Mouse (Mus musculus): ENCODE data around the gene Upb1. TPM values are rescaled to one million over a fixed set of nuclear protein-coding genes. Genes with fewer than 3 reads are reported as not detected.

Gene Upb1
- total and polyA plus RNA-seq, 3 experiments, result 1.3 to 2.0 (median 1.6) TPM

- TF ChIP-seq CHD2 (IDR thresholded peaks at IDR 0.05; ENCODE audit: low read length), result peak; percentile 59; the same call in 1 of the 2 replicates
- peak; percentile 78 for TF ChIP-seq MAZ (IDR thresholded peaks at IDR 0.05; ENCODE audit: low read depth, low read length)
- peak; percentile 85 for TF ChIP-seq ETS1 (conservative IDR thresholded peaks at IDR 0.05; ENCODE audit: low read depth, low read length)
- TF ChIP-seq TBP (conservative IDR thresholded peaks at IDR 0.05; ENCODE audit: low read depth, low read length), result peak; percentile 74; the same call in 1 of the 2 replicates
- TF ChIP-seq JUND (conservative IDR thresholded peaks at IDR 0.05; ENCODE audit: low read depth, low read length), result no peak
- TF ChIP-seq NELFE (IDR thresholded peaks at IDR 0.05; ENCODE audit: low read depth, low read length), result peak; percentile 62; the same call in 1 of the 2 replicates
These were observed 45.7 kb downstream of the Upb1 start (continued) for GRCm38 (mm10) chr10:75446501-75447083.

- H3K79me2 ChIP-seq (replicated peaks; ENCODE audit: control insufficient read depth, extremely low read depth, insufficient read depth, poor library complexity, severe bottlenecking), result no peaks in the 10 kb centered on the region
- peak overlapping the region; percentile 74 for H3K4me2 ChIP-seq (ENCODE audit: insufficient read depth, low read depth, poor library complexity, severe bottlenecking)
- no peak for DNase-seq (ENCODE audit: extremely low read depth)
- no peaks in the 10 kb centered on the region for H3K36me3 ChIP-seq (replicated peaks in 1 of 2; ENCODE audit: control insufficient read depth in 1 of 2, insufficient read depth in 1 of 2, low read length in 1 of 2)
- peak overlapping the region; percentile 3; the same call in 1 of the 2 replicates for H3K9ac ChIP-seq (ENCODE audit: insufficient read depth, low read depth)
- H3K27me3 ChIP-seq (replicated peaks), result no peaks in the 10 kb centered on the region
- TF ChIP-seq MEF2A (IDR thresholded peaks at IDR 0.05; ENCODE audit: borderline replicate concordance, low read depth, low read length) (no peak), IRF4 (IDR thresholded peaks at IDR 0.05; ENCODE audit: low read depth, low read length) (0 out of 2 replicates have a peak, but pooled peaks have one; percentile 13), TCF12 (IDR thresholded peaks at IDR 0.05; ENCODE audit: low read depth, low read length) (0 out of 2 replicates have a peak, but pooled peaks have one; percentile 21), MXI1 (IDR thresholded peaks at IDR 0.05; ENCODE audit: low read depth, low read length) (0 out of 2 replicates have a peak, but pooled peaks have one; percentile 4)
- no peaks in the 10 kb centered on the region for H3K9me3 ChIP-seq (replicated peaks; ENCODE audit: low read length)
- H3K4me3 ChIP-seq (replicated peaks in 1 of 3; ENCODE audit: low read depth in 2 of 3, low read length in 2 of 3, poor library complexity in 1 of 3), result peak overlapping the region in 1 of 3 experiments; percentile 38
- in situ Hi-C loops (cut with MboI; ENCODE audit: low pct_ligation_motif_present, low pct_unique_long_range_greater_than_20kb, low sequenced_read_pairs) (loop anchor here (5.0 to 10.0 kb wide), 2 partner anchors 35 to 57 kb away; no protein-coding TSS in a partner anchor), dilution Hi-C loops (cut with MboI; ENCODE audit: extremely low pct_ligation_motif_present, extremely low pct_unique_long_range_greater_than_20kb, low sequenced_read_pairs) (no loop called here)
- peaks cover 20 to 52% of the 10 kb centered on the region in 2 experiments for H3K4me1 ChIP-seq (ENCODE audit: control insufficient read depth in 1 of 2, insufficient read depth in 2 of 2)
- no peak overlapping the region; the same call in 1 of the 2 replicates for H3K27ac ChIP-seq (ENCODE audit: insufficient read depth, low read depth)
These were observed 46.6 kb downstream of the Upb1 start for GRCm38 (mm10) chr10:75447489-75447888.

DNA sequence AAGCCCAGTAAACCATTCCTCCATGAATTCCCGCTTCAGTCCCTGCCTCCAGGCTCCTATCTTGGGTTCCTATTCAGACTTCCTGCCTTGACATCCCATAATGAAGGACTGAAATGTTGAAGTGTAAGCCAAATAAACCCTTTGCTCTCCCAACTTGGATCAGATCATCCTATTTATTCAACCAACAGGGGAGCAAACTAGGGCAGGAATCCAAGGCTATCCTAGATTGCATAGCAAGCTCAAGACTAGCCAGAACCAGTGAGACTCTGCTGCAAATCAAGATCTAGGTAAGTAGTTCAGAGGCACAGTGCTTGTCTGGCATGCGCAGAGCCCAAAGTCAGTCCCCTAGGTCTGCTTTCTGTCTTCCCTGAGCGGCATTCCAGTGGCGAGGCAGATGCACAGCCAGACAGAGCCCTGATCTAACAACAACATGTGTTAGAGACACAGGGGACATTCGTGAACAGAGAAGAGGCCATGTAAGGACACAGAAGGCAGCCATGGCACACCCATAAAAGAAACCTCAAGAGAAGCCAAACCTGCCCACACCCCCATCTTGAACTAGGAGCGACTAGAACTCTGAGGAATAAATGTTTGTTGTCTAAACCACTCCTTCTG is 48.0 kb downstream of the Upb1 start:
- TF ChIP-seq E2F4 (IDR thresholded peaks at IDR 0.05; ENCODE audit: insufficient replicate concordance, low read depth, low read length) (no peak), MAZ (IDR thresholded peaks at IDR 0.05; ENCODE audit: low read depth, low read length) (no peak), ETS1 (conservative IDR thresholded peaks at IDR 0.05; ENCODE audit: low read depth, low read length) (no peak), GABPA (IDR thresholded peaks at IDR 0.05; ENCODE audit: insufficient replicate concordance, low read depth, low read length) (no peak), NELFE (IDR thresholded peaks at IDR 0.05; ENCODE audit: low read depth, low read length) (no peak), MXI1 (IDR thresholded peaks at IDR 0.05; ENCODE audit: low read depth, low read length) (no peak), CTCF (conservative IDR thresholded peaks at IDR 0.05 in 1 of 2, IDR thresholded peaks at IDR 0.05 in 1 of 2; ENCODE audit: low read depth in 2 of 2, low read length in 2 of 2) (no peak), ZNF384 (IDR thresholded peaks at IDR 0.05; ENCODE audit: low read depth, low read length) (no peak), MAX (IDR thresholded peaks at IDR 0.05; ENCODE audit: low read length) (no peak)
- Histone ChIP-seq H3K4me1 (ENCODE audit: control insufficient read depth in 1 of 2, insufficient read depth in 2 of 2) (peaks cover 20 to 44% of the 10 kb centered on the region in 2 experiments), H3K4me2 (ENCODE audit: insufficient read depth, low read depth, poor library complexity, severe bottlenecking) (no peak overlapping the region), H3K4me3 (replicated peaks in 1 of 3; ENCODE audit: low read depth in 2 of 3, low read length in 2 of 3, poor library complexity in 1 of 3) (no peak overlapping the region), H3K36me3 (replicated peaks in 1 of 2; ENCODE audit: control insufficient read depth in 1 of 2, insufficient read depth in 1 of 2, low read length in 1 of 2) (no peaks in the 10 kb centered on the region), H3K27ac (ENCODE audit: insufficient read depth, low read depth) (no peak overlapping the region), H3K79me2 (replicated peaks; ENCODE audit: control insufficient read depth, extremely low read depth, insufficient read depth, poor library complexity, severe bottlenecking) (no peaks in the 10 kb centered on the region), H3K9me3 (replicated peaks; ENCODE audit: low read length) (no peaks in the 10 kb centered on the region), H3K9ac (ENCODE audit: insufficient read depth, low read depth) (no peak overlapping the region), H3K27me3 (replicated peaks) (no peaks in the 10 kb centered on the region)
- no peak for DNase-seq (ENCODE audit: extremely low read depth)
- in situ Hi-C loops (cut with MboI; ENCODE audit: low pct_ligation_motif_present, low pct_unique_long_range_greater_than_20kb, low sequenced_read_pairs) (loop anchor here (5.0 to 10.0 kb wide), 2 partner anchors 33 to 56 kb away; no protein-coding TSS in a partner anchor), dilution Hi-C loops (cut with MboI; ENCODE audit: extremely low pct_ligation_motif_present, extremely low pct_unique_long_range_greater_than_20kb, low sequenced_read_pairs) (no loop called here)

Measured in CH12.LX (cell line).